Mouse (Mus musculus): ENCODE results near the gene Enpp3. TPM values are rescaled to one million over a fixed set of nuclear protein-coding genes. Genes with fewer than 3 reads are reported as not detected.

Gene Enpp3
- total RNA-seq (2021): 1 to 10 TPM in 1 of 2 experiments, under 1 TPM in 1; 0.91 to 2.0 TPM

DNA sequence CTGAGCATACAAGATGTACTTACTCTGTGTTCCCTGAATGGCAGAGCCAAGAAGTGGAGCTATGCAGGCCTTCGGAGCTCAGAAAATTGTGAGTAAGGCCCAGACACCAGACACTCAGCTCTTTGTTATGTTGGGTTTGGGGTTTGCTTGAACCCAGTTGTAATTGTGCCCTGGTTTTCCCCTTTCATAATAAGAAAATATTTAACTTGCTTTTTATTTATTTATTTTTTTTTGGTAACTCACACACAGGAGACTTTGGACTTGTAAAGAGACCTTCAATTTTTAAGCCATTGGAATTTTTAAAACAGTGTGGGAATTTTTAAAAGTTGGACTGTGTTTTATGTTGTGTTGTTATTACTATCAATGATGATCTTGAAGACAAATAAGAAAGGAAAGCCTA lies at the start of gene Enpp3:
Enpp3 (minus strand) TSS at position 148 of the 400 bp plus-strand sequence.
- intact Hi-C loops (cut with DNase I): no loop called here
- no peak for DNase-seq (ENCODE audit: extremely low spot score in 1 of 2, low spot score in 2 of 2)

DNA sequence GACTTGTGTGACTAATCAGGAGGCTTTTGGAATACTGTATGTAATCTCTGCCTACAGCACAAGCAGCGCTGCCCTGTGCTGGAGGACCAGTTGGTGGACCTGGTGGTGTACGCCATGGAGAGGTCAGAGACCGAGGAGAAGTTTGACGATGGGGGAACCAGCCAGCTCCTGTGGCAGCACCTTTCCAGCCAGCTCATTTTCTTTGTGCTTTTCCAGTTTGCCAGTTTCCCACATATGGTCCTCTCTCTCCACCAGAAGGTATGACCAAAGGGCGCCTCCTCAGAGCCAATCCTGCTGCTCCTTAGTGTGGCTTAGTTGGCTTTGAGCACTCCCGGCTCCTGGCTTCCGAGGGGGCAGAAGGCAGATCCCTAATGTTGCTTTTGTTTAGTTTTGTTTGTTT lies 45.7 kb upstream of the Enpp3 start:
- no peak for DNase-seq (ENCODE audit: extremely low spot score in 1 of 2, low spot score in 2 of 2)
- intact Hi-C loops (cut with DNase I): no loop called here

DNA sequence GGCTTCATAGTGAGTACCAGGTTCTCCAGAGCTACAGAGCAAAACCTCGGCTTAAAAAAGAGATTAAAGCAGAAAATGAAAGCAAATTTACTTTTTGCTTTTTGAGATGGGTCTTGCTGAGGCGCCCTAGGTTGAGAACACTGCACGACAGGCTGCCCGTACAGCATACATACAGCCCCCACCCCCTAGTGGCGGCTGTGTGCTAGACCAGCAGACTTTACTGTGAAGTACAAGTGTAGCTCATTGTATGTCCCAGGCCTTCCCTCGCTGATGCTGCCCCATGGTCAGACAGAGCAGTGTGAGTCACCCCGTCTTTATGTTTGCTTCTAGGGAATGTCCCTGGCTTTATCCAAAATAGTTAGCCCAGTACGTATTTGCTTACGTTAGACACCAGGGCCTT lies 43.4 kb upstream of the Enpp3 start:
- intact Hi-C loops (cut with DNase I): no loop called here
- DNase-seq (ENCODE audit: extremely low spot score in 1 of 2, low spot score in 2 of 2): peak in 1 of 2 experiments; percentile 32

DNA sequence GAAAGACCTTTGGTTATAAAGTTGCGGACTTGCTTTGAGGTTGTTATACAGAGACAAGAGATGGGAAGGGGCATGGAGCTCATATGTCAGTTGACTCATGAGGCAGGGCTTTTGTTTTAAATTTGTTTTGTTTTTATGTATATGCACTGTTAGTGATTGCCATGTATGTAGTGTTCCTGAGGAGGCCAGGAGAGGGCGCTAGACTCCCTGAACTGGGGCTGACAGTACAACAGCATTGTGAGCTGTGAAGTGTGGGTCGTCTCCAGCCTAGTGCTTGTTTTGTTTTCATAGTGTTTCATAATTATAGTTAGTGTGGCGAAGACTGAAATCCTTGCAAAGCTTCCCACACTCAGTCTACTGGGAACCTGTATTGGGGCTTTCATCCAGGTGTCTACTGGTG lies 31.0 kb upstream of the Enpp3 start:
- intact Hi-C loops (cut with DNase I): no loop called here
- no peak for DNase-seq (ENCODE audit: extremely low spot score in 1 of 2, low spot score in 2 of 2)

DNA sequence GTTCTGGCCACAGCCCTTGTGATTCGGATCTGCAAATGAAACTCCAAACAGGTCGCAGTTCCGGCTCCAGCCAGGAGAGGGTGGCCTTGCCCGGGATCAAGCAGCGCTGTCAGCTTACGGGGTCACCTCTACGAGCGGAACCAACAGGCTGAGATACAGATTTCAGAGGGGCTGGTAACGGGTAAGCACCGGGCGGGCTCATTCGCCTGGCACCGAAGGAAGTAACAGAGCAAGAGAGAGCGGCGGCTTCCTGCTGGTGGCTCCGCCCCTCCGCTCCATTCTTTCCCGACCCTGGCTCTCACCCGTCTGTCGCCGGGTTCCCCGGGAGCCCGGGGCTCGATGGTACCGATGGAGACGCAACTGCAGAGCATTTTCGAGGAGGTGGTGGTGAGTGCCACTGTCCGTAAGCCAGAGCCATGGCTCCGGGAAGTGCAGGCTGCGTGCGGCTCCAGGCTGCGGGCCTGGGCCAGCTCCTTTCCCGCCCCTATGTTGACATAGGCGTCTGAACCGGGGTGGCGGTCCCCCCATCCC lies 27.2 kb upstream of the Enpp3 start, which contains the start of gene Med23:
Med23 (plus strand) TSS at position 227 of the 531 bp plus-strand sequence.
- intact Hi-C loops (cut with DNase I): no loop called here
- peak; percentile 96 to 98 for DNase-seq (ENCODE audit: extremely low spot score in 1 of 2, low spot score in 2 of 2)

DNA sequence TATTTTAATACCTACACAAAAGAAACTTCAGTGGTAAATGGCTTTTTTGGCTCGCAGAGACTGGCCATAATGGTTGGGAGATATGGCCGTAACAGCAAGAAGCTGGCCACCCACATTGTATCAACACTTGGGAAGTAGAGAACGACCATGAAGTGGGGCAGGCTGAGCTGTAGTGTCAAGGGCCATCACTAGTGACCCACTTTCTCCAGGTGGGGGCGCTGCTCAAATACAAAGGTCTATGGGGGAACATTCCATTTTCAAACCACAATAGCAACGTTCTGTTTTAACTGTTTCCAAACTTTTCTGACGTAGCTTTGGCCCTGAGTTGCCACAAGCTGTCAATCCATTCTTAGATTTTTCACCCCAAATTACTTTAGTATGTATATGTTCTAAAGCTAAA lies 21.8 kb upstream of the Enpp3 start:
- intact Hi-C loops (cut with DNase I): no loop called here
- no peak for DNase-seq (ENCODE audit: extremely low spot score in 1 of 2, low spot score in 2 of 2)

DNA sequence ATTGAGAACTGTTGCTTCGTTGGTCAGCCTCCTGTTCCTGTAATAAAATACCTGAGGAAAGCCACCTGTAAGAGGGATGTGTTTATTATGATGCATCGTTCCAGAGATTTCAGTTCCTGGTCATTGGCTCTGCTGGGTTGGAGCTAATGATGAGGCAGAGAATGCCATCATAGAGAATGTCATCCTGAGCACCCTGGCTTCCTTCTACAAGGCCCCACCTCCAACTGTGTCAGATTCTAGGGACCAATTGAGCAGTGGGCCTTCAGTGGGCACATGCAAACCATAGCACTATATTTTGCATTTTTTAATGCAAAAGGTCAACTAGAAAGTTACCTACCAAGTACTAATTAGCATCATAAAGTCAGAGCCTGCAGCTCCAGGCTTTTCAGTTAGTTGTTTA lies 20.5 kb upstream of the Enpp3 start:
- intact Hi-C loops (cut with DNase I): no loop called here
- no peak for DNase-seq (ENCODE audit: extremely low spot score in 1 of 2, low spot score in 2 of 2)

DNA sequence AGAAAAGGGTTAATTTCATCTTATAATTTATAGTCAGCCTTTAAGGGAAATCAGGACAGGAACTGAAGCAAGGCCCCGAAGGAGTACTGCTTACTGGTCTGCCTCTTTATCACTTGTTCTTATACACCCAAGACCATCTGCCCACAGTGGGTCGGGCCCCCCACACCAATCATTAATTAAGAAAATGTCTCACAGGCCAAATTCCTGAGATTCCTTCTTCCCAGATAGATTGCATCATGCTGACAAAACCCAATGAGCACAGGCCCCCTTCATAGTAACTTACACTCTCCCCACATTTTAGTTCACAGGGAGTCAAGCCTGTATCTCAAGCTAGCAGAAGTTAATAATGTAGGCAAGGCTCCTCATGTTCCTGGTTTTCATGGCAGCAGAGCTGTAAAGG lies 625 bp downstream of the Enpp3 start:
- no peak for DNase-seq (ENCODE audit: extremely low spot score in 1 of 2, low spot score in 2 of 2)
- intact Hi-C loops (cut with DNase I): no loop called here

DNA sequence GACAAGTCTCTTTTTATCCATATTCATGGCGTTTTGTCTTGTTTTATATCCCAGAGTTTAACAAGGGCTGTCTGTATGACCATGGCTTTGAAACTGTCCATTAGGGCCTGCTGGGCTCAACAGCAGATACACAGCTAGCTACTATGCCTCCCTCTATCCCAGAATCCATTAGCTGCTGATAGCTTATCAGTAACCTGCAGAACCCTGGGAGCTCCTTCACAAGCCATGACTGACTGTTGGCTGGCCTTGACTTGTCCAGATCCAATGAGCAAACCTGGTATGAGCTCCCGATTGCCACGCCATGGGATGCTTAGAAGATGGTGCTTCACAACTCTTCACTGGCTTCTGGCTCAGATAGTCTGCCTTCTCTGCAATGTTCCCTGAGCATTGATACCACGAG lies 1.8 kb downstream of the Enpp3 start:
- no peak for DNase-seq (ENCODE audit: extremely low spot score in 1 of 2, low spot score in 2 of 2)
- intact Hi-C loops (cut with DNase I): no loop called here

DNA sequence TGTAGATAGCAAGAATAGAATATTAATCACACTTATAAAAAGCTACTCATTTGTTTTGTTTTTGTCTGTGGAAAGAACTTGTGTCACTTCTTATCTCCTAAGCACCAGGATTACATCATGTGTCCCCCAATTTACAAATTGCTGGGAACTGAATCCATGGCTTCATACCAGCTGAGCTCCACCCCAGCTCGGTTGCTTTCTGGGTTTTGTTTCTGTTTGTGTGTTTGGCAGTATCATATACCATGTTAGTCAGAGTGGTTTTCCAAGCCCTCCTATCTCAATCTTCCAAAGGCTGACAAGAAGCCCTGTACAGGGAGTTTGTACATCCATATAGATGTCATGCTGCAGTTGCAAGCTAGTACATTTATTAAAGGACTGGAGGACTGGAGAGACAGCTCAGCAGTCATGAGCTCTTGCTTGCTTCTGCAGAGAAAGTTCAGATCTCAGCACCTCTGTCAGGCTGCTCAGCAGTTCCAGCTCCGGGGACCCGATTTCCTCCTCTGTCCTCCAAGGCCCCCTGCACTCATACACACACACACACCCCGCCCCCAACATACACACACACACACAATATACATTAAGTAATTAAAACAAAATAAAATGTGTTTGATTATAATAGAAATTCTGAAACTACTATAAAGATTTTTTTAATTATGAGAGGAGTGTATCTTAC lies 6.1 kb downstream of the Enpp3 start:
- intact Hi-C loops (cut with DNase I): no loop called here

DNA sequence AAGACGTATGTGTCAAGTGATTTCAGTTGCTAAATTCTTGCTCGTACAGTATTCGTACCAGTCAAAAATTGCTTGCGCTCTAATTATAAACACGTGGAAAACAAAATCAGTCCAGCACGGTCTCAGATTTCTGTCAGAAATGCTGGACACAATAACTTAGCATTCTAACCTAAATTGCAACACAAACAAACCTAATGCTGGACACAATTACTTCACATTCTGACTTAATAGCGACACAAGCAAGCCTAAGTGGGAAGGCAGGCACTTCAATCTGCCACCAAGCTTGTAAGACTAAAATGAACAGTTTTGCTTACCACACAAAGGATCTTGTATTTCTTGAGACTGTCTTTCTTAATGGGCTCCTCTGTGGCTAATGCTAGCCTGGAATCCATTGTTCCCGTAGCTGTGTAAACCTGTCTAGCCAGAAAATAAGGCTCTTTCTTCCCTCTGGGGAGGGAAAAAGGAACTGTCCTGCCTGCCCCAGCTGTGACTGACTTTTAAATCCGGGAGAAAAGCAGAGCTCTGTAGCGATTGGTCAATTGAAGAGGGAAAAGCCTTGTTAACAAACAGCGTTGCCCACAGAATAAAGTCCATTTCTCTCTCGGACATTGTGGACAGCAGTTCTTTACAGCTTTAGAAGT lies 6.8 kb downstream of the Enpp3 start:
- DNase-seq (ENCODE audit: extremely low spot score in 1 of 2, low spot score in 2 of 2): no peak
- intact Hi-C loops (cut with DNase I): no loop called here

More for the DNA sequence above, 6.1 kb downstream of the Enpp3 start:
- no peak for DNase-seq (ENCODE audit: extremely low spot score in 1 of 2, low spot score in 2 of 2)

DNA sequence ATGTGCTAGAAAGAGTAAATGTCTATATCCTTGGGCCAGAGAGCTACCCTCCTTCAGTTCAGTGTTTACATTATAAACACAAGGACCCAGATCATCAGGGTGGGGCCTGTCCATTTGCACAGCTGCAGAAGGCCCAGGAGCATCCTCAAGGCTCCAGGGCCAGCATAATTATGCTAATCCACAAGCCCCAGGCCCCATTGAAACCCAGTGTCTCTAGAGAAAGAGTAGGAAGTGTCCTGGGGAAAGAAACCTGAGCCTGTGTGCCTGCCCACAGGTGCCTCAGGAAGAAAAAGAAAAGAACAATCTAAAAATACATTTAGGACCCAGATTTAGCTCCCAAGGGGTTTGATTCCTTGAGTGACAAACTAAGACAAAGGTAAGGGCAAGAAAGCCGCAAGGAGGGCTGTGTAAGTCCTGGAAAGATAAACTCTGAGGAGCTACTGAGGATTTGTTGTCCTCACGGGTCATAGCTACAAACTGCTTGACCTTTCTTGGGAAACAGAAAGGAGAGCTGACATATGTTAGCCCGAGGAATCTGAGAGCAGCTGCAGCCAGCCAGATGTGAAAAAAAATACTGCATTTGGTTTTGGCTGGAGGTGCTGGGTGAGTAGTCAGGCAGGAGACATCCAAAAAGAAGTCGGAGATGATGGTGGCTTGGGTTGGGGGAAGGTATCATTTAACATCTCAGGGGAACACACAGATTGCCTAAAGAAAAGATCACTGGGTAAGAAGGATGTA lies 7.8 kb downstream of the Enpp3 start:
- intact Hi-C loops (cut with DNase I): no loop called here
- no peak for DNase-seq (ENCODE audit: extremely low spot score in 1 of 2, low spot score in 2 of 2)

DNA sequence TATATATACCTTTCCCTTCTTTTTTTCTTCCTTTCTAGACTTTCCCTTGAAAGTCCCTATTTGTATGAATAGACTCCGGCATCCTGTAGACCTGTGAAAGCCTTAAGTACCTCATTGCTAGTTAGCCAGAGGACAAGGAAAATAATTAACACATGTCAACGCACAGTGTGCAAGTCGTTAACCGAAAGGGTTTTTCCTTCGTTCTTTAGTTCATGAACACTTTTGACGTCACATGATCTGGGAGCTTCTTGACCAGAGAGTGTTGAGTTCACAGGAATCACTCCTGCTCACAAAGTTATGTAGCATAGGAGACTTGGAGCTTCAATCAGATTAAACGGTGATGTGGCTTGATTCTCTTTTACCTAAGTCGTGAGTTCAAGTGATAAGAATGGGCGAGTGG lies 10.3 kb downstream of the Enpp3 start:
- intact Hi-C loops (cut with DNase I): no loop called here
- no peak for DNase-seq (ENCODE audit: extremely low spot score in 1 of 2, low spot score in 2 of 2)

DNA sequence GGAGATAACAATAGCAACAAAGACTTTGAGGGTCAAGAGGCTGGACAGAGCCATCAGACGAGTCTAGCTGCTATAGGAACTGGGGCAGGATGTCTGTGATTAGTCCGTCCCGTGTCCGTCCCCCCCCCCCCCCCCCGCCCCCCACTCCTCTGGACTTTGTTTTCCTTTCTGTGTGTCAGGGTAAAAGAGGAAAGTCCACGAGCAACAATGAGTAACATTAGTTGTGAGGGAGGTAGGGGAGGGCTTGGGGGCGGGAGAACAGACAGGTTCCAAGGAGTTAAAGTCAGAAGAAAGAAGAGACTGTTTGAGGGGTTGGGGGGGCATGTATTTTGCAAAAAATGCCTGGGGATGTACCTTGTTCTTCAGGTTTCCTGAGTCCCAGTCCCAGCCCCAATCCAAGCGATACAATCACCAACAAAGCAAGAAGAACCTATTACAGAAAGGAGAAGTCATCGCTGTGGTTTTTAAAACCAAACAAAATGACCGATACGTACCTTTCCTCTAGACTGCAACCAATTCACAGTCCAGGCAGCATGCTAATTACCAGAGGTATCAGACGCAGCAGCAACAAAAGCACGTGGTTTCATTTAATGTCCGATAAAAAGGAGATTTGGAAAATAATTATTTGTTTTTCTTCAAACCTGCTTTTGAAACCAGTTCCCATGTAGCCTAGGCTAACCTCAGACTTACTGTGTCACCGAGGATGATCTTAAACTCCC lies 11.1 kb downstream of the Enpp3 start:
- DNase-seq (ENCODE audit: extremely low spot score in 1 of 2, low spot score in 2 of 2): no peak
- intact Hi-C loops (cut with DNase I): no loop called here

DNA sequence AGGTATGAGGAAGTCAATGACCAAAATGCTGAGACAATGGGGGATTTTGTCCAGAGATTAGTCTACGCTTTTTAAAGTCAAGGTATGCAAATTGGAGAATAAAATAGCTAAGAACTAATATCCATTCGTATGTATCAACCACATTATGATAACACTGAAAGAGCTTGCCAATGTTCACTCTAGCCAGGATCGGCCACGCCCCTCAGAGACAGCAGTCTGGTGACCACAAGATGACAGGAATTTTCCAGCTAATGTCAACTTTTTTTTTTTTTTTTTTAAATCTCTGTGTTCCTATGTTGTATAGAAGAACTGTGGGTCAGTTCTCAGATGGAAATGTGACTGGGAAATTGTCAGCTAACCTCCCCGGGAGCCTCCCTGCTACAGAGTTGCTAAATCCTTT lies 12.2 kb downstream of the Enpp3 start:
- intact Hi-C loops (cut with DNase I): no loop called here

DNA sequence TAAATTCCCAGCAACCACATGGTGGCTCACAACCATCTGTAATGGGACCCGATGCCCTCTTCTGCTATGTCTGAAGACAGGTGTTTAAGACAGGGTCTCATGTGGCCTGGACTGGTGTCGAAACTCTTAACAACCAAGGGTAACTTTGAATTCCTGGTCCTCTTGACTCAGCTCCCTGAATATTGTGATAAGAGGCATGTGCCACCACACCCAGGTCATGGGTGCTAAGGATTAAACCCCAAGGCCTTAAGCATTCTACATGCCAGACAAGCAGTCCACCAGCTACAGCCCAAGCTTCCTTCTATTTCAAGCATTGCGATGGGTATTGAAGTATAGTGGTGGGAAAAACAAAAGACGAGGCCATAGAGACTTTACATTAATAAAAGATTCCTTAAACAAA lies 14.5 kb downstream of the Enpp3 start:
- intact Hi-C loops (cut with DNase I): no loop called here
- no peak for DNase-seq (ENCODE audit: extremely low spot score in 1 of 2, low spot score in 2 of 2)

More for the DNA sequence above, 12.2 kb downstream of the Enpp3 start:
- no peak for DNase-seq (ENCODE audit: extremely low spot score in 1 of 2, low spot score in 2 of 2)

DNA sequence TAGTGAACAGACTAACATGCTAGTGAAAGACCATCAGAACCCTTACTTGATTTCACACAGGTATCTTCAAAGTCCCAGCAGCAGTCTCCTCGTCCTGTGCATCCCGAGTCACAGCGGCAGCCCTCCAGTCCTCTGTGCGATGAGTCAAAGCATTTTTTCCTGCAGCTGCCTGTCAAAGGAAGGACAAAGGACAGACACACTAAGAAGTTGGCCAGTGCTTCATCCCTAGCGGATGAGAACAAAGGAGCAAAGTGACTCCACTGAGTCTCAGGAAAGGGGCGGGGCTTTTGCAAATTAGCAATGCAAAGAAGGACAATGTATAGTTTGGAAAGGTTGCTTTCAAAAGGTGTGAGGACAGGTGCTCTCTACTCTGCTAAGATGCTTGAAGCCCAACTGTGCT lies 16.5 kb downstream of the Enpp3 start:
- intact Hi-C loops (cut with DNase I): no loop called here
- no peak for DNase-seq (ENCODE audit: extremely low spot score in 1 of 2, low spot score in 2 of 2)

DNA sequence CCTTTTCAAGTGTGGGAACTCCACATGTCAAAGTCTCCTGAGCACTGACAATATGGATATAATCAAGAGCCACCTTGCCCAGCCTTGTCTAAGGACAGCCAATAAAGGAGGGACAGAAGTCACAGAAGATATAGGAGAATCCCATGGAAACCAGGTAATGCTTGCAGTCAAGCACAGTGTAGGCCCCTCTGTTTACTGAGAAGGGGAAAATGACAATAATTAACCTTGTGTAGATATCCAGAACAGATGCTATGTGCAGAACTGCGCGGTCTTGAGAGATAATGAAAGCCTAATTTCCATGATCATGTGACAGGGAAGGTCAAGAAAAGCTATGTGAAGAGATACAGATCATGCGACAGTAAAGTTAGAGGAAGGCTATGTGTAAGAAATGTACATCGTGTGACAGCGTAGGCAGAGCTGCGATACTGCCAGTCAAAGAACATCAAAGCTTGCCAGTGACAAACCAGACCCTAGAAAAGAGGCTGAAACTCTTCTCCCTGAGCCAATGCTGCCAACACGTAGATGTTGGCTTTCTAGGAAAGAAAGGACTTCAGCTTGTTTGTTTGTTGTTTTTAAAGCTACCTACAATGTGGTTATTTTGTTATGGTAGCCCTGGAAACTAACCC lies 17.1 kb downstream of the Enpp3 start:
- no peak for DNase-seq (ENCODE audit: extremely low spot score in 1 of 2, low spot score in 2 of 2)
- intact Hi-C loops (cut with DNase I): no loop called here

DNA sequence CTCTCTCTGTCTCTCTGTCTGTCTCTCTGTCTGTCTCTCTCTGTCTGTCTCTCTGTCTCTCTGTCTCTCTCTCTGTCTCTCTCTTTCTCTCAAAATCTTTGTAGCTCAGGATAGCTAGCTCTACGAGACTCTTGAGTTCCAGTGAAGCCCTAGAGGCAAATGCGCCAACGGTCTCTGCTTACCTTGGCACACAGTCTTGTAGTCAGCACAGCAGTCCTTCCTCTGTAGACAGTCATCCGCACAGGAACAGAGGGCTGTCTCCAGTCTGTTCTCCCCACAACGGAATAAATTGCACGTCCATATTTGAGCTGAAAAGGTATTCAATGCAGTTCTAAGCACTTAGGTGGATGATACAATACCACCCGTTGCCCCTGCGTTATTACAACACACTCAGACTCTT lies 18.0 kb downstream of the Enpp3 start:
- intact Hi-C loops (cut with DNase I): no loop called here
- DNase-seq (ENCODE audit: extremely low spot score in 1 of 2, low spot score in 2 of 2): peak in 1 of 2 experiments; percentile 50
